Mouse (Mus musculus) ovary, postnatal 14 days (tissue): ENCODE measurements around the gene Cplx1.
"Not testable (repeated sequence)": the region's sequence is repeated elsewhere in the genome, so short reads cannot be mapped to it uniquely, and the experiment has no call there.

ENCODE experiments used
- DNase-seq: peaks from one replicate; pipeline ENCODE4 v3.0.0; 2022; ENCODE audit warnings: low spot score

Cplx1 gene

DNA sequence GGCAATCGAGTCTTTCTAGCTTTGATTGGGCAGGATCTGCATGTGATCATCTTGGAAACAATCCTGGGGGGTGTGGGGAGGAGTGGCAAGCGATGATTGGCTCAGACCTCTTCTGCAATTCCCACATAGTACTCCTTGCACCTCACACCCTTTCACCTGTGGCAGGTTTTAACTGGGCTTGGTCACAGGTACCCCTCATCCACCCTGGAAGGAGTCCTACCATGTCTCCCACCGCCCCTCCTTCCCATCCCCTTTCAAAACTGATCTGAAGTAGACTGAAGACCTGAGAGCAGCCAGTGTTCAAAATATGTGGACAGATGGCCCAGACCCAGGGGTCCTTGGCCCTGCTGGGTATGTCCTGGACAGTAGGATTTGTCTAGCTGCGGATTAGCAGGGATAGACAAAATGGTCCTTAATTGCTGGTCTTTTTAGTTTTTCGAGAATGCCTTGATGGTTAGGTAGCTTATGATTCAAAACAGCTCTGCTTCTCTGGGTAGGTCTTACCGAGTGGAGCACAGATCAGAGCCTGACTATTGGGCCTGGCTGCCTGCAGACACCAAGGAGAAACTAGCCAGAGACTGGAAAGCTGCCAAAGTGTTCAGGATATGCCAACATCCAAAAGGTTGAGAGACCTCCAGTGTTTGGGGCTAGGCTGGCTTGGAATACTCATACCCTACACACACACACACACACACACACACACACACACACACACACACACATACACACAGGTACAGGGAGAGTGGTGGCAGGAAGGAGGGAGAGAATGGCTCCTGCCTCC lies 34.1 kb downstream of the Cplx1 start:
- DNase-seq, result no peak

DNA sequence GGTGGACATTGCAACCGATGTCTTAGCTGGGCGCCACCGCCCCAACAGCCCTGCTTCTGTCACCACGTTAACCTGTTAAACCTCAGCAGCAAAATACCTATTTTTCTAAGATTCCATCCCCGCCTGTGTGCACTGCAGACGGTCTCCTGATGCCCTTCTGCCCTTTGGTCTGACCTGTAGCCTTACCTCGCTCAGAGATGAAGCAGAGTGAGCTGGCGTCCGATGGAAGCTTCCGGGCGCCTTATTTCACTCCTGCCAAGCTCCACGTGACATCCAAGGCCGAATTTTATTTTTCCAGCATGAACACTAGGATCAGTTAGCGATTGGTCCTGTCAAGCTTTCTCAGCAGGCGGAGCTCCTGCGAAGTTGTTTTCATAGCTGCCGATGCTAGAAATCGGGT lies 47.5 kb downstream of the Cplx1 start:
- no peak for DNase-seq

DNA sequence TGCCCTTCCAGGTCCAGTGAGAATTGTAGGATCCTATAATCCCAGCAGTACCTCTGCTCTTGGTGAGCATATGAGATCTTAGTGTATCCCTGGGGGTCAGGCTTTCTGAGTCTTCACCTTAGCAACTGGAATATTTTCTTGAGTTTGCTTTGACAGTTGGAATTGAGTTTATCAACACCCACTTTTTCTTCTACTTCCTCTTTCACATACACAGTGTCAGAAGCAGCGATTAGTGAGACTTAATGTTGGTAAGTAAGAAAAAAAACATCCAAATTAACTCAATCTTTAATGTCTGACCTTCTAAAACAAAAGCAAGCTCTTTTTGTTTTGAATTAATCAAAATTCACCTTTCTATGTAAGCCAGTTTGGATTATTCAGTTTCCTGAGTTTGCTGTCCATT lies 48.3 kb downstream of the Cplx1 start:
- DNase-seq, result no peak

DNA sequence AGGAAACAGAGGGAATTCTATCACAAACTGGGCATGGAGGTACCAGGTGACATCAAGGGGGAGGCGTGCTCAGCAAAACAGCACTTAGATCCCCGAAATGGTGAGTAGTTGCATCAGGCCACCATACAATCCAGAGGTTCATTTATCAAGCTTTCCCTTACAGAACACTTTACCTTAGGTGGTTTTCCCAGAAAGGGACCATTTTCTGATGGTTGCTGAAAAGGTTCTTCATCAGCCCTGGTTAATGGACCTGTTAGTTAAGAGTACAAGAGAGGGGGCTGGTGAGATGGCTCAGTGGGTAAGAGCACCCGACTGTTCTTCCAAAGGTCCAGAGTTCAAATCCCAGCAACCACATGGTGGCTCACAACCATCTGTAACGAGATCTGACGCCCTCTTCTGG lies 63.7 kb downstream of the Cplx1 start:
- DNase-seq, result not testable (repeated sequence)

DNA sequence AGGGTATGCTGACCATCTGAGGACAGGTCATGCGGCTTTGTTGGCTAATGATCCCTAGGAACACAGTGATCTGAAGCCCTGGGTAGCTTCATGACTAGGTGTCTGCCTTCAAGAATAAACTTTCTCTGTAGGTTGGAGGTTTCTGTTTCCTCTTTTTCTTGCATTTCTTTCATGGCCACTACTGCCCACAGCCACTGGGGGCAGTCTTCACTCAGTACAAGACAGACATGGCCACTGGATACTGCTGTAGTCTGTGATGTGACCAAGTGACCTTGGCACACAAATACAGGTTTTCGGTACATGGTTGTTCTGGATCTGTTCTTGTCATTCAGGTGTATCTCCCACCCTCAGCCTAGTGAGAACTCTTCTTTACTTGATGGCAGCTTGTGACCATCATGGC lies 64.6 kb downstream of the Cplx1 start:
- no peak for DNase-seq

DNA sequence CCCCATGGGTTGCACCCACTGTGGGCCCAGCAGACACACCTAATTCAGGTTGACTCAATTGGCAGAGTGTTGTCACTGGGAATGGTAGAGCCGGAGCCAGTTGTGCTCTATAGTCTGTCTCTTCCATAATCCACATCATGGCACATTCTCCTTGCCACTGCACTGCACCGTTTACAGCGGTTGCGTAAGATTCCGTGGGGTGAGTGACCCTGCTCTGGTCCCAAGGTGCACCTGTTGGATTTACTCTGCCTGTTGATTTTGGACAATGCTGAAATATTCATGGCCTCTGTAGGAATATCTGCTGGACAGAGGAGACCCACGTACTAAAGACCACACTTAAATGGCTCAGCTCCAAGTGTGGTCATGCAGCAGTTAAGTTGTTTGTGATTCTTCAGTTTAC lies 66.8 kb downstream of the Cplx1 start:
- no peak for DNase-seq

DNA sequence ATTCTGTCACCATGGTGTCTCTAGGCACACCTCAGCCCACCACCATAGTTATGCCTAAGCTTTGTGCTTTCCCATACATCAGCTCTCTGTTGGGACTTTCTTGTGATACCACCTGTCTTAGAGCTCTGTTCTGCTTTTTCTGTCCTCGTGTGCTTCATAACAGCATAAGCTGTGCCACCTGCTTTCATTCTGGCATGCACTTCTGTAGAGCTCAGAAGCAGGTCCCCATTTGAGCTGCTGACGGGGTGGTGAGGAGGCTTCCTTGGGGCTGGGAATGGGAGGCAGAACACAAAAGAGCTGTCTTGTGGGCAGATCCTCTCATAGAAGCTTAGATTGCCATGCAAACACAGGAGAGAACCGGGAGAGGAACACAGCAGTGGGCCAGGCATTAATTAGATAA lies 73.8 kb downstream of the Cplx1 start:
- DNase-seq, result no peak

DNA sequence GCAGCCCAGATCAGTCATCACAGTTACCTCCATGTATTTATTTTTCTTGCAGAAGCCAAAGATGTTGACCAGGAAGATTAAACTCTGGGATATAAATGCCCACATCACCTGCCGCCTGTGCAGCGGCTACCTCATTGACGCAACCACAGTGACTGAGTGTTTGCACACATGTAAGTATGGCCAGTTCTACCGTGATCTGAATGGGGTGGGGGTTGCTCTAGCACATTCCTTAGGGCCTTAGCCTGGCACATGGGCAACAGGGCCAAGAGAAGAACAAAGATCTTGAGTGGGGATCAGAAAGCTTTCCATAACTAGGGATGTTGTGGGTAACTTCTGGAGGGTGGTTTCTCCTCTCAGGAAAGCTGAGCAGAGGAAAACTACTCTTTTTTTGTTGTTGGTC lies 76.1 kb downstream of the Cplx1 start:
- DNase-seq, result no peak

DNA sequence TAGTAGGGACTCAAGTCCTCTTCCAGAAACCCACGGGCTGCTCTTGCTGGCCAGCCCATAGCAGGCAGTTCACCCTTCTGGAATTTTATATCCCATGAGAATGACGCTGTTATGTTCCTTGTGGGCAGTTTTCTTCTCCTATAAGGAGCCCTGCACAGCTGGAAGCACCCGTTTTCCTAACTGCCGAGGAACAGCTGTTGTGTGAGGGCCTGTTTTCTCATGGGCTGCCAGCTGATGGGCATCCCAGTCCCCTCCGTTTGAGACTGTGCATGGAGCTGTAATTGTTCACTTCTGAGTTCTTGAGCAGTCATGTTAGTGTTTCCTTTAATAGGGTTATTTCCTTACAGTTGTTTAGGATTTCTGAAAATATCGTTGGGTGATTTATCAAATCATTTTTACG lies 80.2 kb downstream of the Cplx1 start:
- no peak for DNase-seq
